Mouse (Mus musculus) neural tube, embryonic 11.5 days (tissue): ENCODE measurements at regions not wholly inside any gene's neighbourhood (a gene's known extent, or its start where the extent isn't known, plus 50 kb on each side); places are given as distances from the start of the nearest gene placed in this dataset.

ENCODE experiments used
- ATAC-seq: fragments of 200-750 bp; cut with Nextera tagmentation; 2 replicates; pipeline ENCODE4 v1.8.0; 2017; ENCODE audit warnings: moderate number of reproducible peaks, mild to moderate bottlenecking, moderate TSS enrichment, moderate library complexity; ENCODE audit not compliant: insufficient read depth, low FRiP score, low TSS enrichment
- DNase-seq: peaks from one replicate; pipeline ENCODE4 v3.0.0-alpha.2; 2015; ENCODE audit warnings: low spot score
- H3K27ac ChIP-seq: fragments of 300-500 bp; sonication (generic); 2 replicates; pipeline ENCODE4 v1.5.1; 2014; ENCODE audit warnings: low read depth, mild to moderate bottlenecking, low read length
- H3K27me3 ChIP-seq: fragments of 300-500 bp; sonication (generic); 2 replicates; pipeline ENCODE4 v1.6.1; 2014; ENCODE audit warnings: mild to moderate bottlenecking, low read length, mixed read lengths; ENCODE audit not compliant: control insufficient read depth, insufficient read depth
- H3K36me3 ChIP-seq: fragments of 300-500 bp; sonication (generic); 2 replicates; pipeline ENCODE4 v1.6.1; 2014; ENCODE audit warnings: mild to moderate bottlenecking, low read length, moderate library complexity, mixed read lengths; ENCODE audit not compliant: control insufficient read depth, insufficient read depth
- H3K4me1 ChIP-seq: fragments of 300-500 bp; sonication (generic); 2 replicates; pipeline ENCODE4 v1.6.1; 2014; ENCODE audit warnings: low read length, mixed read lengths; ENCODE audit not compliant: control insufficient read depth, insufficient read depth
- H3K4me2 ChIP-seq: fragments of 300-500 bp; sonication (generic); 2 replicates; pipeline ENCODE4 v1.6.1; 2014; ENCODE audit warnings: low read depth, mild to moderate bottlenecking, moderate library complexity
- H3K4me3 ChIP-seq: fragments of 300-500 bp; sonication (generic); 2 replicates; pipeline ENCODE4 v1.5.1; 2014; ENCODE audit warnings: low read depth, low read length
- H3K9ac ChIP-seq: fragments of 300-500 bp; sonication (generic); 2 replicates; pipeline ENCODE4 v1.6.1; 2014; ENCODE audit warnings: mild to moderate bottlenecking, low read length
- H3K9me3 ChIP-seq: fragments of 300-500 bp; sonication (generic); 2 replicates; pipeline ENCODE4 v1.6.1; 2016; ENCODE audit warnings: low read length; ENCODE audit not compliant: control insufficient read depth
- WGBS: fragments of 180-500 bp; shearing (Covaris S2); extraction: QIAGEN DNeasy Blood & Tissue Kit; methylation state at CpG from one replicate; pipeline ENCODE4 v1.1.7; 2014; 5-methylcytosine and 5-hydroxymethylcytosine counted together

GRCm38 (mm10) chr1:110813191-110813590 is 164.2 kb downstream of the Cdh19 start:
- WGBS = 93% methylated on average over 7 of the region's 7 CpGs
- no peaks in the 10 kb centered on the region for H3K9me3 ChIP-seq
- H3K27me3 ChIP-seq = no peaks in the 10 kb centered on the region
- DNase-seq = no peak
- no peak overlapping the region for H3K9ac ChIP-seq
- no peak overlapping the region for H3K4me3 ChIP-seq
- no peak for ATAC-seq
- H3K4me1 ChIP-seq = no peaks in the 10 kb centered on the region
- no peak overlapping the region for H3K4me2 ChIP-seq
- H3K36me3 ChIP-seq = no peaks in the 10 kb centered on the region
- no peak overlapping the region for H3K27ac ChIP-seq

DNA sequence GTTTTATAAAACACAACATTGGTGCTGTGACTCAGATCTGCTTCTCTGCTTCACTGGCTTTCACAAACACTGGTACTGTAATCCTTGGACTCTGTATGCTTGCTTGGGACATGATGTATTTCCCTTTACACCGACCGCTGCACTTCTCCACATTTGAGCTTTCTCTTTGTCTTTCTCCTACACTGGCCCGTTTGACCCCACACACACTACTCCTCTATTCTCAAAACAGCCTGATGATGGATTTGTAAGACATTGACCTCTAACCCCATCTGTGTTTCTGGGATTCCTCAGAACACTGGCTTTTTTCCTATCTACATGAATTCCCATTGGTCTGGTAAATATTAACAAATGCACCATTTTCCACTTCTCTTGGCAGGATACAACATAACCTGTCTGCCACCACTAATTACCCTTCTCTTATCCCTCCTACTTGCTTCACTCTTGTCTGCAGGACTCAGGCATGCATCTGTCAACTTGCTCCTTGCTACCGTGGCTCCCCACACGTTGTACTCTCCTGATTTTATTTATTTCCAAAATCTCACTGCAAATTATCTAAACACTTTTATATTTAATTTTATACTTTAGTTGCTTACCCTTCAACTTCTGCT is 178.1 kb downstream of the Cdh19 start:
- Histone ChIP-seq H3K4me1 (no peaks in the 10 kb centered on the region), H3K9ac (no peak overlapping the region), H3K36me3 (no peaks in the 10 kb centered on the region), H3K4me2 (no peak overlapping the region), H3K27me3 (no peaks in the 10 kb centered on the region), H3K4me3 (no peak overlapping the region), H3K9me3 (no peaks in the 10 kb centered on the region), H3K27ac (no peak overlapping the region)
- ATAC-seq = peak; percentile 35; the same call in 1 of the 2 replicates
- peak; percentile 12 for DNase-seq
- 37% methylated on average over 5 of the region's 5 CpGs for WGBS

- no peaks in the 10 kb centered on the region for H3K27me3 ChIP-seq
- H3K36me3 ChIP-seq = no peaks in the 10 kb centered on the region
- H3K9ac ChIP-seq = no peak overlapping the region
- ATAC-seq = no peak
- H3K27ac ChIP-seq = no peak overlapping the region
- no peaks in the 10 kb centered on the region for H3K9me3 ChIP-seq
- H3K4me3 ChIP-seq = no peak overlapping the region
- H3K4me1 ChIP-seq = no peaks in the 10 kb centered on the region
- no peak overlapping the region for H3K4me2 ChIP-seq
- no peak for DNase-seq
Measured at GRCm38 (mm10) chr1:110790586-110790985, 186.8 kb downstream of the Cdh19 start.

DNA sequence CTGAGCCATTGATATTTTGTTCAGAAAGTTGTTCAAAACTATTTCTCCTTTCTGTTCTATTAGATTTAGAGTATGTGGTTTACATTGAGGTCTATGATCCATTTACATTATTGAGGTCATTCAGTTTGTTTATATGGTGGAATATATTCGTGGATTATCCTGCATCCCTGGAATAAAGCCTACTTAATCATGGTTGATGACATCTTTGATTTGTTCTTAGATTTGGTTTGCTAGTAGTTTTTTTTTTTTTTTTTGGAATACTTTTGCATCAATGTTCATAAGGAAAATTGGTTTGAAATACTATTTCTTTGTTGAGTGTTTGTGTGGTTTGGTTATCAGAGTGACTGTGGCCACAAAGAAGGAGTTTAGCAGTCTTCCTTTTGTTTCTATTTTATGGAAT is 202.0 kb downstream of the Cdh19 start:
- DNase-seq = no peak
- Histone ChIP-seq H3K4me3 (no peak overlapping the region), H3K27me3 (no peaks in the 10 kb centered on the region), H3K9me3 (no peaks in the 10 kb centered on the region), H3K9ac (no peak overlapping the region), H3K36me3 (no peaks in the 10 kb centered on the region), H3K4me2 (no peak overlapping the region), H3K4me1 (no peaks in the 10 kb centered on the region), H3K27ac (no peak overlapping the region)
- ATAC-seq = no peak
- 62% methylated on average over 1 of the region's 1 CpGs for WGBS

- Histone ChIP-seq H3K27me3 (no peaks in the 10 kb centered on the region), H3K4me2 (no peak overlapping the region), H3K4me3 (no peak overlapping the region), H3K36me3 (no peaks in the 10 kb centered on the region), H3K4me1 (no peaks in the 10 kb centered on the region), H3K9ac (no peak overlapping the region), H3K27ac (no peak overlapping the region), H3K9me3 (no peaks in the 10 kb centered on the region)
- DNase-seq = no peak
- no peak for ATAC-seq
Measured at GRCm38 (mm10) chr1:110774848-110775247, 202.5 kb downstream of the Cdh19 start.

- Histone ChIP-seq H3K9ac (no peak overlapping the region), H3K9me3 (no peaks in the 10 kb centered on the region), H3K4me3 (no peak overlapping the region), H3K4me2 (no peak overlapping the region), H3K27ac (no peak overlapping the region), H3K36me3 (no peaks in the 10 kb centered on the region), H3K4me1 (no peaks in the 10 kb centered on the region), H3K27me3 (no peaks in the 10 kb centered on the region)
- WGBS = 88% methylated on average over 2 of the region's 2 CpGs
- DNase-seq (no peak), ATAC-seq (no peak)
Measured at GRCm38 (mm10) chr1:110774096-110774495, 203.3 kb downstream of the Cdh19 start.

DNA sequence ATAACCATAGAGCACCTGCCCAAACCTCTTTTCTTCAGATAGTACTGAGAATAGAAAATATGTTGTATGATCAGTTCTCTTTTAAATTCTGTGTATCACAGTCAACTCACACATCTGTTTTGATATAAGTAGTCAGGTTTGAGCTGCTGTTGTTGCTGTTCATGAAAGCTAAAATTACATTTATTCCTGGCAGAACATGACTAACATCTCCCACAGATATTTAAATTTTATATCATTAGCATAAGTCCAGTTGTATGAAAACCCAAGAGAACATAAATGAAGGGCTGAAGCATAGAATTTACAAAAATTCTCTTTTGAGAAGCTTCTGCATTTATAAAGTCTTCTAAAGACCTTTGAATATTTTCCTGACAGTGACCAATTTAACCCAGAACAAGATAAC is 252.5 kb downstream of the Cdh19 start:
- Histone ChIP-seq H3K4me1 (no peaks in the 10 kb centered on the region), H3K9me3 (no peaks in the 10 kb centered on the region), H3K27ac (no peak overlapping the region), H3K4me2 (no peak overlapping the region), H3K9ac (no peak overlapping the region), H3K36me3 (no peaks in the 10 kb centered on the region), H3K27me3 (no peaks in the 10 kb centered on the region), H3K4me3 (no peak overlapping the region)
- ATAC-seq (no peak), DNase-seq (no peak)
